Mouse (Mus musculus): Measurements from ENCODE around the gene Pef1. TPM values are rescaled to one million over a fixed set of nuclear protein-coding genes. Genes with fewer than 3 reads are reported as not detected.

The Pef1 gene
- polyA plus RNA-seq, 1 experiment from 2014 or later = 81.7 TPM

DNA sequence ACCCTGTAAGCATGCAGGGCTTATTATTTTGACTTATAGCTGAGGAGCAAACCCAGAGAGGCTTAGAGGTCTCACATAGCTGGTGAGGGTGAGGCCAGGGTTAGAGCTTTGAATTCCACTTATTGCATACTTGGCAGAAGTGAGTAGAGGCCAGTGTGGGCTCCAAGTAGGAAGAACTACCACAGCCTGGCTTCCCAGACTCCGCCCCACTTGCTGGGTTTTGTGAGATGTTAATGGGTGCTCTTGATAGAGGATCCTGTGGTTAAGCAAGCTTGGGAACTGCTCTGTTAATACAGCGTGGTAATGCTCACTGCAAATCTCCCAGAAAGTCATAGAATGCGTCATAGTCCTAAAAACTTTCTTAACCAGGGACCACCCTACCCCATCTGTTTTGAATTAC lies 6.6 kb downstream of the Pef1 start:
- Histone ChIP-seq H3K27me3 (replicated peaks; ENCODE audit: control insufficient read depth, insufficient read depth, low read length) (no peaks in the 10 kb centered on the region), H3K4me1 (ENCODE audit: control insufficient read depth, insufficient read depth, low read length) (peaks cover 39% of the 10 kb centered on the region), H3K4me3 (ENCODE audit: low read length) (peak overlapping the region; percentile 76; the same call in 1 of the 2 replicates), H3K27ac (ENCODE audit: low read length) (no peak overlapping the region), H3K4me2 (ENCODE audit: low read depth, low read length) (peak overlapping the region; percentile 19; the same call in 1 of the 2 replicates), H3K36me3 (ENCODE audit: control insufficient read depth, insufficient read depth, low read length) (no peaks in the 10 kb centered on the region), H3K9ac (ENCODE audit: low read depth, low read length) (0 out of 2 replicates have a peak overlapping the region, but pooled peaks have one; percentile 23), H3K9me3 (ENCODE audit: control insufficient read depth, low read length) (no peaks in the 10 kb centered on the region)
- no peak for ATAC-seq
- 88% methylated on average over 3 of the region's 3 CpGs for WGBS

DNA sequence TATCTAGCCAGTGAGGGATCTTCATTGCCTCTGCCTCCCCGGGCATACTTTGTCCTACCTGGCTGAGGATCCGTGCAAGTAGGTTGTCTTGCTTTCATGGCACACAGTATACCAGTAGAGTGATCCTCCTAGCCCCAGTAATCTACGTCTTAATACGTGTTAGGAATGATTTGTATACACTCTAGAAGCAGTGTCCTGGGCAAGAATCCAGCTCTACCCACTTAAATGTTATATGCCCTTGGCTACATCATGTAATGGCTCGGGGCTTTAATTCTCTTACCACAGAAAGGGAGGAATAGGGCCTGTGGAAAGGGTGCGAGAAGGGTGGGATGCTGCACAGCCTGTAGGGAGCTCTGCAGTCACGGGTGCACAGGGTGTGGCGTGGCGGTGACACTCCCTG lies 7.3 kb downstream of the Pef1 start:
- H3K27ac ChIP-seq (ENCODE audit: low read length) = no peak overlapping the region
- ATAC-seq = no peak
- WGBS = 81% methylated on average over 9 of the region's 9 CpGs

GRCm38 (mm10) chr4:130110091-130110490 lies 7.7 kb downstream of the Pef1 start:
- Histone ChIP-seq H3K4me3 (ENCODE audit: low read length) (no peak overlapping the region), H3K4me1 (ENCODE audit: control insufficient read depth, insufficient read depth, low read length) (peaks cover 39% of the 10 kb centered on the region), H3K9ac (ENCODE audit: low read depth, low read length) (peak overlapping the region; percentile 35; the same call in 1 of the 2 replicates), H3K9me3 (ENCODE audit: control insufficient read depth, low read length) (no peaks in the 10 kb centered on the region), H3K27me3 (replicated peaks; ENCODE audit: control insufficient read depth, insufficient read depth, low read length) (no peaks in the 10 kb centered on the region), H3K36me3 (ENCODE audit: control insufficient read depth, insufficient read depth, low read length) (no peaks in the 10 kb centered on the region), H3K4me2 (ENCODE audit: low read depth, low read length) (no peak overlapping the region), H3K27ac (ENCODE audit: low read length) (no peak overlapping the region)
- WGBS = 90% methylated on average over 7 of the region's 7 CpGs
- ATAC-seq = no peak

More for the DNA sequence above, 7.3 kb downstream of the Pef1 start:
- Histone ChIP-seq H3K36me3 (ENCODE audit: control insufficient read depth, insufficient read depth, low read length) (no peaks in the 10 kb centered on the region), H3K4me3 (ENCODE audit: low read length) (no peak overlapping the region), H3K9ac (ENCODE audit: low read depth, low read length) (peak overlapping the region; percentile 35; the same call in 1 of the 2 replicates), H3K4me2 (ENCODE audit: low read depth, low read length) (no peak overlapping the region), H3K4me1 (ENCODE audit: control insufficient read depth, insufficient read depth, low read length) (peaks cover 39% of the 10 kb centered on the region), H3K9me3 (ENCODE audit: control insufficient read depth, low read length) (no peaks in the 10 kb centered on the region), H3K27me3 (replicated peaks; ENCODE audit: control insufficient read depth, insufficient read depth, low read length) (no peaks in the 10 kb centered on the region)

- no peak for ATAC-seq
- Histone ChIP-seq H3K27me3 (replicated peaks; ENCODE audit: control insufficient read depth, insufficient read depth, low read length) (no peaks in the 10 kb centered on the region), H3K4me1 (ENCODE audit: control insufficient read depth, insufficient read depth, low read length) (peaks cover 28% of the 10 kb centered on the region), H3K9ac (ENCODE audit: low read depth, low read length) (no peak overlapping the region), H3K9me3 (ENCODE audit: control insufficient read depth, low read length) (no peaks in the 10 kb centered on the region), H3K4me2 (ENCODE audit: low read depth, low read length) (no peak overlapping the region), H3K36me3 (ENCODE audit: control insufficient read depth, insufficient read depth, low read length) (no peaks in the 10 kb centered on the region), H3K27ac (ENCODE audit: low read length) (no peak overlapping the region), H3K4me3 (ENCODE audit: low read length) (no peak overlapping the region)
- WGBS = 74% methylated on average over 7 of the region's 7 CpGs
Measured at GRCm38 (mm10) chr4:130112299-130112698, 9.9 kb downstream of the Pef1 start.

DNA sequence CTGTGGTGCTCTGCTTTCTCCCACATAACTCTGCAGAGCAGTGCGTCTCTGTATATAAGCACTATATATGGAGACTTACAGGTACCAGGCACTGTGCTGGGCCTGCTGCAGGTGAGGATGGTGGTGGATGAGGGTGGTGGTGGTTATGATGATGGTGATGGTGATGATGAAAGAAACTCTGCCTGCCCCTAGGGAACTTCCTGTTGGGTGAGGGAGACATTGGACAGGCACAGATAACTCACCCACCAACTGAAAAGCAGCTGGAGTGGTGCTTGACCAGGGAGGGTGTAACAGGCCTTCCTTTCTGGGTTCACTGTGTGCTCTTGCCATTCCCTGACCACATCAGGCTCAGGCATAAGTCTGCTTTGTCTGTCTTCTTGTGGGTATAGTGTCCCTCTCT lies 10.4 kb downstream of the Pef1 start:
- Histone ChIP-seq H3K36me3 (ENCODE audit: control insufficient read depth, insufficient read depth, low read length) (peaks cover 2% of the 10 kb centered on the region; the same call in 1 of the 2 replicates), H3K9ac (ENCODE audit: low read depth, low read length) (no peak overlapping the region), H3K4me3 (ENCODE audit: low read length) (no peak overlapping the region), H3K27me3 (replicated peaks; ENCODE audit: control insufficient read depth, insufficient read depth, low read length) (no peaks in the 10 kb centered on the region), H3K27ac (ENCODE audit: low read length) (no peak overlapping the region), H3K9me3 (ENCODE audit: control insufficient read depth, low read length) (no peaks in the 10 kb centered on the region), H3K4me1 (ENCODE audit: control insufficient read depth, insufficient read depth, low read length) (peaks cover 28% of the 10 kb centered on the region), H3K4me2 (ENCODE audit: low read depth, low read length) (no peak overlapping the region)
- ATAC-seq = no peak
- WGBS = 94% methylated on average over 1 of the region's 1 CpGs

DNA sequence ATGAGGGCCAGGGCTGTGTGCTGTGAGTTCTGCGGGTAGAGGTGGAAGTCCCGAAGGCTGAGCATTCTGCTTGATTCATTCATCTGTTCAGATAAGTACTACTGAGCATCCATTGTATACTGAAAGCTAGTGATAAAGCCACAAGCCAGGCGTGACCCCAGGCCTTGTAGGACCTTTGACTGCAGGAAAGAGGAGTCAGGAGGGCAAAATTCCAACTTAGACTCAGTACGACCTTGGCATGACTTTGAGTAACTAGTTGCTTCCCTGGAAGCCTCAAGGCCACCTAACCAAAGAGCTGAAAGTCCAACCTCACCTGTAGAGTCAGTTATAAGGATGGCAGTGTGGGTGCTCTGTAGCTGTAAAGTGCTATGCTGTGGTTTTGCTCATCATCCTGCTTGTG lies 18.4 kb downstream of the Pef1 start:
- Histone ChIP-seq H3K4me2 (ENCODE audit: low read depth, low read length) (no peak overlapping the region), H3K27ac (ENCODE audit: low read length) (no peak overlapping the region), H3K4me1 (ENCODE audit: control insufficient read depth, insufficient read depth, low read length) (no peaks in the 10 kb centered on the region; the same call in 1 of the 2 replicates), H3K9ac (ENCODE audit: low read depth, low read length) (no peak overlapping the region), H3K9me3 (ENCODE audit: control insufficient read depth, low read length) (no peaks in the 10 kb centered on the region), H3K4me3 (ENCODE audit: low read length) (no peak overlapping the region), H3K27me3 (replicated peaks; ENCODE audit: control insufficient read depth, insufficient read depth, low read length) (no peaks in the 10 kb centered on the region), H3K36me3 (ENCODE audit: control insufficient read depth, insufficient read depth, low read length) (peaks cover 28% of the 10 kb centered on the region)
- no peak for ATAC-seq
- whole genome bisulfite sequencing = 78% methylated on average over 4 of the region's 4 CpGs

DNA sequence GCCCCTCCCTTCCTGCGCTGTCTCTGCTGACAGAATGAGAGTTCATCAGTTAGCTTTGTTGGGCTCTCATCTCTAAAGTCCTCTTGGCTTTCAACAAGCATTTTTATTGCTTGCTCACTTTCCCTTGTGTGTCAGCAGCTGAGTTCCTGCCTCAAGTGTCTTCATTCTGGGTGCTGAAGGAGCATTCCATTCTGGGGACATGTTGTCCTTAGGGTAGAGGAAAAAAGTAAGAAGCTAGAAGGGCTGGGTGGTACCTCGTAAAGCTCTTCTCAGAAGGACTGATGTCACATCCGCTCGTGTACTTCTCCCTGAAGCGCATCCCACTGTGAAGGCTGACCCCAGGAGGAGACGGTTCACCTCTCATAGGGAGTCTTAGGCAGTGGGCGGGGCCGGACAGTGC lies 19.2 kb downstream of the Pef1 start:
- Histone ChIP-seq H3K4me3 (ENCODE audit: low read length) (no peak overlapping the region), H3K9ac (ENCODE audit: low read depth, low read length) (no peak overlapping the region), H3K36me3 (ENCODE audit: control insufficient read depth, insufficient read depth, low read length) (peaks cover 37% of the 10 kb centered on the region), H3K4me2 (ENCODE audit: low read depth, low read length) (no peak overlapping the region), H3K27me3 (replicated peaks; ENCODE audit: control insufficient read depth, insufficient read depth, low read length) (no peaks in the 10 kb centered on the region), H3K9me3 (ENCODE audit: control insufficient read depth, low read length) (no peaks in the 10 kb centered on the region), H3K4me1 (ENCODE audit: control insufficient read depth, insufficient read depth, low read length) (no peaks in the 10 kb centered on the region; the same call in 1 of the 2 replicates), H3K27ac (ENCODE audit: low read length) (no peak overlapping the region)
- WGBS = 77% methylated on average over 8 of the region's 8 CpGs
- ATAC-seq = no peak

GRCm38 (mm10) chr4:130123020-130123419 lies 20.7 kb downstream of the Pef1 start:
- H3K27ac ChIP-seq (ENCODE audit: low read length) = no peak overlapping the region
- no peak for ATAC-seq
- peaks cover 33% of the 10 kb centered on the region for H3K36me3 ChIP-seq (ENCODE audit: control insufficient read depth, insufficient read depth, low read length)
- no peak overlapping the region for H3K4me2 ChIP-seq (ENCODE audit: low read depth, low read length)
- H3K9me3 ChIP-seq (ENCODE audit: control insufficient read depth, low read length) = no peaks in the 10 kb centered on the region
- no peak overlapping the region for H3K4me3 ChIP-seq (ENCODE audit: low read length)
- H3K9ac ChIP-seq (ENCODE audit: low read depth, low read length) = no peak overlapping the region
- 86% methylated on average over 5 of the region's 5 CpGs for WGBS
- no peaks in the 10 kb centered on the region for H3K27me3 ChIP-seq (replicated peaks; ENCODE audit: control insufficient read depth, insufficient read depth, low read length)
- no peaks in the 10 kb centered on the region; the same call in 1 of the 2 replicates for H3K4me1 ChIP-seq (ENCODE audit: control insufficient read depth, insufficient read depth, low read length)

GRCm38 (mm10) chr4:130124110-130124509 lies 21.8 kb downstream of the Pef1 start:
- WGBS = 83% methylated on average over 4 of the region's 4 CpGs
- H3K36me3 ChIP-seq (ENCODE audit: control insufficient read depth, insufficient read depth, low read length) = peaks cover 33% of the 10 kb centered on the region
- H3K4me2 ChIP-seq (ENCODE audit: low read depth, low read length) = no peak overlapping the region
- H3K4me1 ChIP-seq (ENCODE audit: control insufficient read depth, insufficient read depth, low read length) = peaks cover 3% of the 10 kb centered on the region; the same call in 1 of the 2 replicates
- H3K9me3 ChIP-seq (ENCODE audit: control insufficient read depth, low read length) = no peaks in the 10 kb centered on the region
- no peaks in the 10 kb centered on the region for H3K27me3 ChIP-seq (replicated peaks; ENCODE audit: control insufficient read depth, insufficient read depth, low read length)
- no peak for ATAC-seq
- no peak overlapping the region for H3K9ac ChIP-seq (ENCODE audit: low read depth, low read length)
- no peak overlapping the region for H3K4me3 ChIP-seq (ENCODE audit: low read length)
- no peak overlapping the region for H3K27ac ChIP-seq (ENCODE audit: low read length)

GRCm38 (mm10) chr4:130125164-130125563 lies 22.8 kb downstream of the Pef1 start:
- no peak for ATAC-seq
- no peak overlapping the region for H3K9ac ChIP-seq (ENCODE audit: low read depth, low read length)
- no peak overlapping the region for H3K4me2 ChIP-seq (ENCODE audit: low read depth, low read length)
- H3K36me3 ChIP-seq (ENCODE audit: control insufficient read depth, insufficient read depth, low read length) = peaks cover 33% of the 10 kb centered on the region
- 92% methylated on average over 6 of the region's 6 CpGs for WGBS
- no peak overlapping the region for H3K4me3 ChIP-seq (ENCODE audit: low read length)
- no peaks in the 10 kb centered on the region for H3K9me3 ChIP-seq (ENCODE audit: control insufficient read depth, low read length)
- peaks cover 11% of the 10 kb centered on the region for H3K4me1 ChIP-seq (ENCODE audit: control insufficient read depth, insufficient read depth, low read length)
- H3K27me3 ChIP-seq (replicated peaks; ENCODE audit: control insufficient read depth, insufficient read depth, low read length) = no peaks in the 10 kb centered on the region
- no peak overlapping the region for H3K27ac ChIP-seq (ENCODE audit: low read length)

Data from intestine, embryonic 16.5 days (tissue).